Mouse (Mus musculus) heart, adult 2 months (tissue): ENCODE results near the gene Tipin. TPM values are rescaled to one million over a fixed set of nuclear protein-coding genes. Genes with fewer than 3 reads are reported as not detected.
"Not testable (repeated sequence)": the region's sequence is repeated elsewhere in the genome, so short reads cannot be mapped to it uniquely, and the experiment has no call there.

Experiments
- DNase-seq, 2 experiments: peaks; one replicate each; pipeline ENCODE4 v3.0.0; 2021
- H3K27ac ChIP-seq: fragments of 200-600 bp; 2 replicates; pipeline ENCODE4 v1.8.1; 2022
- H3K27me3 ChIP-seq: fragments of 200-500 bp; 2 replicates; pipeline ENCODE4 v1.6.1; 2012; ENCODE audit warnings: mild to moderate bottlenecking, low read length, inconsistent platforms, mixed read lengths; ENCODE audit not compliant: control insufficient read depth, insufficient read depth
- H3K36me3 ChIP-seq: fragments of 200-500 bp; 2 replicates; pipeline ENCODE4 v1.6.1; 2012; ENCODE audit warnings: low read length, inconsistent platforms; ENCODE audit not compliant: control insufficient read depth, insufficient read depth
- H3K4me1 ChIP-seq: fragments of 200-500 bp; 2 replicates; pipeline ENCODE4 v1.6.1; 2011; ENCODE audit warnings: low read length; ENCODE audit not compliant: control insufficient read depth, insufficient read depth
- H3K4me3 ChIP-seq: fragments of 200-600 bp; 2 replicates; pipeline ENCODE4 v1.8.1; 2022
- H3K79me2 ChIP-seq: fragments of 200-500 bp; replicated peaks from 2 replicates; pipeline ENCODE4 v1.6.1; 2012; ENCODE audit warnings: mild to moderate bottlenecking, inconsistent platforms, low read length, moderate library complexity, mixed read lengths; ENCODE audit not compliant: control insufficient read depth, insufficient read depth
- H3K9ac ChIP-seq: fragments of 200-500 bp; 2 replicates; pipeline ENCODE4 v1.6.1; 2012; ENCODE audit warnings: low read depth, mild to moderate bottlenecking, control low read depth, inconsistent platforms, low read length, mixed read lengths
- CTCF ChIP-seq: fragments of 200-600 bp; IDR thresholded peaks from 2 replicates; pipeline ENCODE4 v1.8.1; 2022; ENCODE audit warnings: antibody characterized with exemption, mild to moderate bottlenecking, moderate library complexity
- EP300 ChIP-seq: fragments of 200-500 bp; IDR thresholded peaks from 2 replicates; pipeline ENCODE4 v1.6.1; 2011; ENCODE audit warnings: low read depth, low read length, control low read depth; ENCODE audit not compliant: insufficient read depth
- POLR2A ChIP-seq: fragments of 200-500 bp; IDR thresholded peaks from 2 replicates; pipeline ENCODE4 v1.6.1; 2011; ENCODE audit warnings: mild to moderate bottlenecking, low read depth, low read length, control low read depth; ENCODE audit not compliant: insufficient read depth
- WGBS: fragments of 180-500 bp; shearing (Covaris S2); methylation state at CpG from one replicate; pipeline ENCODE4 v1.1.7; 2018; 5-methylcytosine and 5-hydroxymethylcytosine counted together
- intact Hi-C: fragments of 180-260 bp; cut with DNase I; formaldehyde crosslinking; loops from one replicate; pipeline ENCODE4 v1.15.1; 2025
- polyA plus RNA-seq: library from polyadenylated mRNA; depleted of rRNA; stranded (reverse); fragments of >200 nt; gene quantifications from 2 replicates; pipeline ENCODE4 v1.2.3, GENCODE M21; 2012
- total RNA-seq, 2 experiments: library from RNA; stranded (reverse); gene quantifications; 2 replicates each; pipeline ENCODE4 v1.2.3; 2021

Gene Tipin
- total and polyA plus RNA-seq, 3 experiments = 3.8 to 9.3 (median 9.2) TPM

GRCm38 (mm10) chr9:64264813-64265212, 16.6 kb upstream of the Tipin start:
- Histone ChIP-seq H3K27ac (no peak overlapping the region), H3K36me3 (no peaks in the 10 kb centered on the region), H3K4me3 (no peak overlapping the region), H3K79me2 (no peaks in the 10 kb centered on the region), H3K9ac (no peak overlapping the region), H3K27me3 (no peaks in the 10 kb centered on the region), H3K4me1 (no peaks in the 10 kb centered on the region)
- intact Hi-C loops = no loop called here
- DNase-seq = no peak
- TF ChIP-seq CTCF = no peak
- TF ChIP-seq POLR2A = no peak
- TF ChIP-seq EP300 = no peak
- 47% methylated on average over 1 of the region's 1 CpGs for WGBS

- no peaks in the 10 kb centered on the region for H3K36me3 ChIP-seq
- H3K4me3 ChIP-seq = no peak overlapping the region
- intact Hi-C loops = no loop called here
- H3K4me1 ChIP-seq = no peaks in the 10 kb centered on the region
- no peaks in the 10 kb centered on the region for H3K79me2 ChIP-seq
- TF ChIP-seq POLR2A (no peak), CTCF (no peak), EP300 (no peak)
- H3K27me3 ChIP-seq = no peaks in the 10 kb centered on the region
- H3K27ac ChIP-seq = no peak overlapping the region
- no peak overlapping the region for H3K9ac ChIP-seq
- WGBS = 97% methylated on average over 1 of the region's 1 CpGs
- no peak for DNase-seq
Observed at GRCm38 (mm10) chr9:64267231-64267630, 14.2 kb upstream of the Tipin start.

GRCm38 (mm10) chr9:64268196-64268595, 13.2 kb upstream of the Tipin start:
- Histone ChIP-seq H3K36me3 (no peaks in the 10 kb centered on the region), H3K4me3 (no peak overlapping the region), H3K79me2 (no peaks in the 10 kb centered on the region), H3K9ac (no peak overlapping the region), H3K27ac (no peak overlapping the region), H3K27me3 (no peaks in the 10 kb centered on the region), H3K4me1 (no peaks in the 10 kb centered on the region)
- WGBS = 46% methylated on average over 10 of the region's 10 CpGs
- DNase-seq = no peak
- TF ChIP-seq EP300 = no peak
- TF ChIP-seq CTCF = no peak
- no peak for TF ChIP-seq POLR2A
- intact Hi-C loops = no loop called here

- H3K79me2 ChIP-seq, H3K4me1 ChIP-seq, H3K9ac ChIP-seq, H3K27ac ChIP-seq, H3K36me3 ChIP-seq, H3K4me3 ChIP-seq, DNase-seq, intact Hi-C loops, H3K27me3 ChIP-seq: not testable (repeated sequence)
- 95% methylated on average over 8 of the region's 8 CpGs for WGBS
Observed at GRCm38 (mm10) chr9:64268836-64269235, 12.5 kb upstream of the Tipin start.

- Histone ChIP-seq H3K4me3 (no peak overlapping the region), H3K27me3 (no peaks in the 10 kb centered on the region), H3K4me1 (no peaks in the 10 kb centered on the region), H3K27ac (no peak overlapping the region), H3K9ac (no peak overlapping the region), H3K36me3 (no peaks in the 10 kb centered on the region), H3K79me2 (no peaks in the 10 kb centered on the region)
- 42% methylated on average over 3 of the region's 3 CpGs for WGBS
- intact Hi-C loops = no loop called here
- TF ChIP-seq CTCF (no peak), POLR2A (no peak), EP300 (no peak)
- DNase-seq = no peak
Observed at GRCm38 (mm10) chr9:64271249-64271648, 10.1 kb upstream of the Tipin start.

GRCm38 (mm10) chr9:64272611-64273010, 8.8 kb upstream of the Tipin start:
- WGBS = 28% methylated on average over 7 of the region's 7 CpGs
- Histone ChIP-seq H3K27me3 (no peaks in the 10 kb centered on the region), H3K4me3 (no peak overlapping the region), H3K4me1 (no peaks in the 10 kb centered on the region), H3K9ac (no peak overlapping the region), H3K27ac (no peak overlapping the region), H3K36me3 (no peaks in the 10 kb centered on the region), H3K79me2 (no peaks in the 10 kb centered on the region)
- intact Hi-C loops = loop anchor here (2.0 kb wide), 1 partner anchor 134 kb away; no protein-coding TSS in a partner anchor
- DNase-seq = peak; percentile 27 to 45
- TF ChIP-seq POLR2A (no peak), EP300 (0 out of 2 replicates have a peak, but pooled peaks have one; percentile 16), CTCF (peak; percentile 57)
